8 mouse cellular contexts compared by ENCODE assay signal in the genomic region with DNA sequence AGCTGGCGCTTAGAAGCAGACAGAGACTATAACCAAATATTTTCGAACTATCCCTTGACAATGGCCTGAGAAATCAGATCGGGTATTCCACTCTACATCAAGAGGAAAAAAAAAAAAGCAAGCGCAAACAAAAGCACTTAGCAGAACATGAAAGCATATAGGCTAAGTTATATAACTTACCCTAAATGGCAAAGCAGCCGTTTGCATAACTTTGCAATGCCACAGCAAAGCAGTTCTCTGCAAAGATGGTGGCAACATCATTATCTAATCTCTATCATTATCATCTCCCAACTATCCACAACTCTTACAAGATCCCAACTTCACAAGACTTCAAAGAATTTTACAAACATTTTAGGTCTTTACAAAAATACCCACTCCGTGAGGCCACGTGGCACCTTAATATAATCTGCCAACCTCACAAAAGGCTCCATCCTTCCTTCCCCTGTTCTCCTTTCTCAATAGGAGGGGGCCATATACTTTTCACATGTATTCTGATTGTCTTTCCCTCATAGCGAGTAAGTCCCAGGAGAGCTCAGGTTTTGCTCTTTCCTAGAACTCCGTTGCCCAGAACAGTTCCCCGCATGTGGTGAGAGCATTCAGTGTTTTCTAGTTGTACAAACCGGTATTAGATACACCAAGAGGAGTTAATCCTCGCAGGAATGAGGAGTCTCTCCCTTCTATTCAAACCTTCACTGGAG. TPM values are rescaled to one million over a fixed set of nuclear protein-coding genes. Genes with fewer than 3 reads are reported as not detected.
DNase-seq lines count a peak whose midpoint lies in the region; ATAC-seq lines count a peak whose summit lies in the region.

No protein-coding gene starts in this region.

- no peaks in the 10 kb centered on the region for H3K36me3 ChIP-seq in hindbrain, embryonic 15.5 days

- intact Hi-C loops in left cerebral cortex, postnatal 25 days (cut with DNase I): loop anchor here (2.0 kb wide), 1 partner anchor 73 kb away; no protein-coding TSS in a partner anchor
- intact Hi-C loops in left cerebral cortex, postnatal 4 days (cut with DNase I): loop anchor here (10.0 kb wide), 1 partner anchor 73 kb away; no protein-coding TSS in a partner anchor

- 57% methylated on average over 12 of the region's 12 CpGs for WGBS in hindbrain, embryonic 15.5 days

- H3K4me1 ChIP-seq in hindbrain, embryonic 15.5 days (replicated peaks): peaks cover 23% of the 10 kb centered on the region

- ATAC-seq in hindbrain, embryonic 15.5 days (ENCODE audit: low FRiP score, low read depth): no peak

- peak; percentile 75 for DNase-seq in heart, adult 11 months
- DNase-seq in heart, postnatal 4 days: no peak
- DNase-seq in left cerebral cortex, postnatal 25 days (ENCODE audit: low spot score in 2 of 2): peak; percentile 22 to 60
- DNase-seq in left cerebral cortex, postnatal 4 days: no peak
- peak; percentile 22 for DNase-seq in skeletal muscle tissue, adult 2 months (ENCODE audit: low read depth, low spot score)
- DNase-seq in adrenal gland, adult 8-10 months: no peak
- no peak for DNase-seq in retina, embryonic 14.5 days (ENCODE audit: low spot score)

- no peaks in the 10 kb centered on the region for H3K9me3 ChIP-seq in hindbrain, embryonic 15.5 days

- peak overlapping the region; percentile 79 for H3K4me3 ChIP-seq in hindbrain, embryonic 15.5 days

- H3K27ac ChIP-seq in hindbrain, embryonic 15.5 days (replicated peaks): no peak overlapping the region

- no peaks in the 10 kb centered on the region for H3K27me3 ChIP-seq in hindbrain, embryonic 15.5 days

- peak overlapping the region; percentile 68 for H3K4me2 ChIP-seq in hindbrain, embryonic 15.5 days

- H3K9ac ChIP-seq in hindbrain, embryonic 15.5 days: no peak overlapping the region

RNA-seq across cellular contexts. Expression of a gene that starts 1.6 kb away (rescaled TPM):
- 10 to 100 TPM; 88.5 to 89.9 TPM for total RNA-seq in heart, postnatal 4 days (2021)
- 10 to 100 TPM; 31.0 to 31.6 TPM for total RNA-seq in left cerebral cortex, postnatal 25 days (2021)
- total RNA-seq in left cerebral cortex, postnatal 4 days (2021): 10 to 100 TPM; 35.5 to 40.7 TPM
- polyA plus RNA-seq in hindbrain, embryonic 15.5 days (2015; fragmentation: Nextera tagmentation; extraction: Ambion mirVana): 13.4 and 14.0 TPM in 2 replicates
- total RNA-seq in adrenal gland, adult 8-10 months (2022): 10 to 100 TPM in 2 of 4 experiments, 1 to 10 TPM in 2; 7.5 to 10.4 (median 9.2) TPM

RNA-seq across cellular contexts. Expression of a gene that starts 49.1 kb away (rescaled TPM):
- total RNA-seq in heart, postnatal 4 days (2021): 10 to 100 TPM; 46.0 to 47.7 TPM
- total RNA-seq in left cerebral cortex, postnatal 25 days (2021): 100 to 1,000 TPM; 163 to 170 TPM
- total RNA-seq in left cerebral cortex, postnatal 4 days (2021): 10 to 100 TPM; 65.1 to 71.3 TPM
- polyA plus RNA-seq in hindbrain, embryonic 15.5 days (2015; fragmentation: Nextera tagmentation; extraction: Ambion mirVana): 92.4 and 95.1 TPM in 2 replicates
- 100 to 1,000 TPM; 211 to 349 (median 255) TPM for total RNA-seq in adrenal gland, adult 8-10 months (2022)

Comparison
In these comparisons a context has a peak if more than half of its experiments do, and no peak if none do; other contexts are left out.
1. DNase-seq: peak in heart, adult 11 months (single experiment), left cerebral cortex, postnatal 25 days (2 of 2) and skeletal muscle tissue, adult 2 months (single experiment); none in heart, postnatal 4 days (single experiment), left cerebral cortex, postnatal 4 days (single experiment), adrenal gland, adult 8-10 months (single experiment) and retina, embryonic 14.5 days (single experiment).